Mouse (Mus musculus) lung, adult 2 months (tissue): ENCODE measurements at regions not wholly inside any gene's neighbourhood (a gene's known extent, or its start where the extent isn't known, plus 50 kb on each side); places are given as distances from the start of the nearest gene placed in this dataset.

Experiments
- DNase-seq: peaks from one replicate; pipeline ENCODE4 v3.0.0; 2022
- H3K4me1 ChIP-seq: fragments of 200-500 bp; 2 replicates; pipeline ENCODE4 v1.6.1; 2011; ENCODE audit warnings: low read length; ENCODE audit not compliant: control insufficient read depth, insufficient read depth
- H3K4me3 ChIP-seq: fragments of 200-500 bp; replicated peaks from 2 replicates; pipeline ENCODE3; 2011; ENCODE audit warnings: low read depth, mild to moderate bottlenecking, control low read depth, low read length; ENCODE audit errors: extremely low read depth
- CTCF ChIP-seq: fragments of 200-500 bp; IDR thresholded peaks from 2 replicates; pipeline ENCODE4 v1.5.1; 2011; ENCODE audit warnings: mild to moderate bottlenecking, low read length, control low read depth; ENCODE audit not compliant: insufficient read depth
- POLR2A ChIP-seq: fragments of 200-500 bp; IDR thresholded peaks from 2 replicates; pipeline ENCODE4 v1.6.1; 2011; ENCODE audit warnings: low read depth, mild to moderate bottlenecking, control low read depth, low read length, borderline replicate concordance; ENCODE audit errors: extremely low read depth
- WGBS: fragments of 180-500 bp; shearing (Covaris S2); methylation state at CpG from one replicate; pipeline ENCODE4 v1.1.7; 2018; 5-methylcytosine and 5-hydroxymethylcytosine counted together

DNA sequence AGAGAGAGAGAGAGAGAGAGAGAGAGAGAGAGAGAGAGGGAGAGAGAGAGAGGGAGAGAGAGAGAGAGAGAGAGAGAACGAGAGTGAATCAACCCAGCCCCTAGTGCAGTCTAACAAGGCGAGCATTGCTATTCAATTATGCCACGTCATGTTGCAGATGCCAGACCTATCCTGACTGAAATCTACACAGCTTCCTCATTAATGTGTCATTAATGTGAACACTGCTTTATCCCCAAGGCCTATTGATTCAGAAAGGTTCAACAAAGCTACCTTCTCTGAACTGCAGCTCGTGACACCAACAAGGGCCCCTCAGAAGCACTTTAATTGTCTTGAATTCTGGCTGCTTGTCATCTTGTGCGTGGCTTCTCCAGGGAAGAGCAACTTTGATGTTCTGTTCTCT is 457.4 kb downstream of the Tcerg1l start:
- Histone ChIP-seq H3K4me3 (no peak overlapping the region), H3K4me1 (no peaks in the 10 kb centered on the region)
- 57% methylated on average over 5 of the region's 5 CpGs for whole genome bisulfite sequencing
- no peak for DNase-seq
- TF ChIP-seq CTCF: no peak
- no peak for TF ChIP-seq POLR2A

DNA sequence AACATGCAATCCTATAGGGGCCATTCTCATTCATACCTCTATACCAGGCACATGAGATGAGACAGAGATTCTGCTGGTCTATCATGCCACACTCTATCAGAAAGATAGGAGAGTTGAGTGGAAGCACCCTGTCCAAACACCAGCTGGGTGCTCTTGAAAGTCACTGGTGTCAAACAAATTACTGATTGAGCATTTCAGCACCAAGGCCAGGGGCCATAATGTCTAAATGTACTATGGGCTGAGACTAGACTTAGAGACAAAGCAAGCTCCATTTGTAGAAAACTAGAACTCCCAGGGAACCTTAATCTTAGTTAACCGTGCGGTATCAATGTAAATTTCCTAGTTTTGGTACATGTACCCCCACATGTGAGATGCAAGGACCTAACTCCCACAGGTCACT is 452.5 kb downstream of the Tcerg1l start:
- no peak for TF ChIP-seq CTCF
- no peak for TF ChIP-seq POLR2A
- DNase-seq: no peak
- Histone ChIP-seq H3K4me3 (no peak overlapping the region), H3K4me1 (no peaks in the 10 kb centered on the region)
- 91% methylated on average over 2 of the region's 2 CpGs for WGBS

DNA sequence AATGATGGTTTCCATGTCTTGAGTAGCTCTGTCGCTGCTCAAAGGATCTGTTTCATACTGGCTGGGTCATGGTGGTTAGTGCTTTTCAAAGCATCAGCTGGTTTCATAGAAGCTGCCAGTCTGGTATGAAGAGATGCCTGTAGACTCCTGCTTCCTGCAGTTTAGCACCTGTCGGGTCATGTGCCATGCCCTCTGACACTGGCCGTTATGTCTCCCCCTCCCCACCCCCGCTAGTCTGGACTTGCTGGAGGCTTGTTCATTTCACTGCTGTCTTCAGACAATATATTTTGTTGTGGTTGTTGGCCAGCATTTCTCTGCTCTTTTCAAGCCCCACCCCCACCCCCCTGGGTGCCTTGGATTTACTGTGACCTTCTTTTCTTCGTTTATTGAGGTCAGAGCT is 450.1 kb downstream of the Tcerg1l start:
- WGBS: 42% methylated on average over 5 of the region's 5 CpGs
- H3K4me3 ChIP-seq: no peak overlapping the region
- DNase-seq: no peak
- no peaks in the 10 kb centered on the region for H3K4me1 ChIP-seq
- TF ChIP-seq POLR2A (no peak), CTCF (no peak)

DNA sequence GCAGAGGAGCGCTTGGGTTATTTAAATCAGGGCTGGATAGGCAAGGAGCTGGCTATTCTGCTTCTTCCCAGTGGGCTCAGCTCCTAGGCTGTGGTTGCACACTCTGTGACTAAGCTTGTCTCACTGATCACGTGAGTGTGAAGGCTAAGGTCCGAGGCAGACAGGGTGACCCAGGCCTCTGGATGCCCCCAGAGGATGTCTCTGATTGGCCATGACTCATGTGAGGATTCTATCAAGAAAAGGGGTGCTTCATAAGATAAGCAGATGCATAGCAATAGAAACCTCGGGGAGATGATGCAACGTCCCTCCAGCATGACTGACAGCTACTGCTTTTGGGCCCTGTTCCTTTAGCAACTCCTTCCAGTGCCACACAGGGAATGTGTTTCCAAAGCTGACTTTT is 440.2 kb downstream of the Tcerg1l start:
- DNase-seq: no peak
- WGBS: 52% methylated on average over 5 of the region's 5 CpGs
- Histone ChIP-seq H3K4me3 (no peak overlapping the region), H3K4me1 (no peaks in the 10 kb centered on the region)
- TF ChIP-seq CTCF (no peak), POLR2A (no peak)

DNA sequence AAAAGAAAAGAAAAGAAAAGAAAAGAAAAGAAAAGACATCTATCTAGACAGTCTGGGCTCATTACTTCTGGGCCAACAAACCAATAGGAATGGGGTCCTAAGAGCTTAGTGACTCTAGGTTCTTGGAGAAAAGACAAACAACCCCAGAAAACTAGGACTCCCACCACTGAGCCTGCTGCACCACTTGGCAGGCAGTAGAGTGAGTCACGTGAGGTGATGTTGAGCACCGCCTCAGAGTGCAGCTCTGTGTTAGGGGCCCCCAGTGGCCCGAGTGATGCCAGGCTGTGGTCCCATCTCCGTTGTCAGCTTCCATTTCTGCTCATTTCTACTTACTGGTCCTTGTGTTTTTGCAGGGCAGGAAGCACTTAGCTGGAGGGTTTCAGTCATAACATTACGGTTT is 439.7 kb downstream of the Tcerg1l start:
- Histone ChIP-seq H3K4me1 (no peaks in the 10 kb centered on the region), H3K4me3 (no peak overlapping the region)
- WGBS: 65% methylated on average over 5 of the region's 5 CpGs
- TF ChIP-seq POLR2A (no peak), CTCF (no peak)
- DNase-seq: no peak

DNA sequence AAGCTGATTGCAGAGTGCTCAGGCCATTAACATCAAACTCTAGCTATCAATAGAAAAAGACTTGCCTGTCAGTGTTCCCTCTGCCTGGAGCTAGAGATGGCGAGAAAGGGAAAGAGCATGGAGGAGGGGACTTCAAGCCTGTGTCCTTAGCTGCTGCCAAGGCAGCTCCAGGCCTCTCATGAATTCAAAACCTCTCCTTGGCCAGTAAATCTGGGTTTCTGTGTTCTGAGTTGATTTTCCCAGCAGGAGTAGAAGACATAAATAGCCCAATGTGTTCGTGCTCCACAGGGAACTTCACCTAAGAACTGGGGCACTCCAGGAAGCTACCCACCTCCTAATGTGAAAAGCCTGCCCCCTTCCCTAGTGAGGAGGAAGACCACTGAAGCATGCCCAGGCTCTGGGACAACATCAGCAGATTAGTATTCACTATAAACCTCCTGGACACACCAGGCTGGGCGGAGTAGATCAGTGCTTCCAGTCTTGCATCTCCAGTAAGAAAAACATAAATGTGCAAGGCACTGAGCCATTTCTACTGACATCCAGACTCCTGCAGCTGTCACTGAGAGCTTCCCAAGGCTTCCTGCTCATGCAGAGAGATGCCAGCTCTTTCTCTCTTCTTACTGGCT is 433.9 kb downstream of the Tcerg1l start:
- WGBS: 56% methylated on average over 3 of the region's 3 CpGs
- Histone ChIP-seq H3K4me1 (no peaks in the 10 kb centered on the region), H3K4me3 (no peak overlapping the region)
- TF ChIP-seq CTCF (no peak), POLR2A (no peak)
- no peak for DNase-seq

DNA sequence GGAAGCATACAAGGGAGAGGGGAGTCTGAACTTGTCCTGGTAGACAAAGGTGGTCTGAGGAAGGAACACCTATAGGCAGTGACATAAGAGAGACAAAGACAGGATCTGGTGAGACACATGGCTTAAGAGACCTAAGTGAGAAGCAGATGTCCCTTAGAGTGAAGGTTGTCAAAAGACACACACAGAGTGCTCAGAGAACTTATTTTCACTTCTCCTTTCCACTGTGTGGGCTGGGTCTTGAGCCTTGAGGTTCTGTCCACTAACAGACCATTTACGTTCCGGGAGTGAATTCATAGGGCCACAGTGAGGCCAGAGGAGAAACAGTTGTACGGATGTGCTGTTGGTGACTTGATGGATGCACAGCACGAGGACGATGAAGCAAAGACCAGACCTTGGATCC is 422.8 kb downstream of the Tcerg1l start:
- WGBS: 85% methylated on average over 5 of the region's 5 CpGs
- TF ChIP-seq POLR2A: no peak
- TF ChIP-seq CTCF: no peak
- Histone ChIP-seq H3K4me1 (no peaks in the 10 kb centered on the region), H3K4me3 (no peak overlapping the region)
- no peak for DNase-seq

DNA sequence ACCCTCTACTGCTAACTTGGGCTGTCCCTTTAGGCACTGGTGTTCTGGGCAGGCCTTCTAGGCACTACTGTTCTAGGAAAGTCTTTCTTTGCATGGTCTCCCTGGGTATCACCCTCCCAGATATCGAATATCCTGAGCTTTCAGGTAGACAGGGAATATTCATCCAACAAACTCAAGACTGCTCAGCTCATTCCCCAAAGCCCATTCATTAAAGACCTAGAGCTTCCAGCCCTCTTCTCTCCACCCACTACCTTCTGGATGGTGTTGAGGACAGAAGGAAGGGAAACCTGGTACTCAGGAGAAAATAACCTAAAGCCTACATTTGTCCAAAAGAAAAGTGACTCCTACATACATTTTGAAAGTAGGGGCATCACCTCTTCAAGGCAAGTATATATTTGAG is 420.0 kb downstream of the Tcerg1l start:
- WGBS: 56% methylated on average over 1 of the region's 1 CpGs

DNA sequence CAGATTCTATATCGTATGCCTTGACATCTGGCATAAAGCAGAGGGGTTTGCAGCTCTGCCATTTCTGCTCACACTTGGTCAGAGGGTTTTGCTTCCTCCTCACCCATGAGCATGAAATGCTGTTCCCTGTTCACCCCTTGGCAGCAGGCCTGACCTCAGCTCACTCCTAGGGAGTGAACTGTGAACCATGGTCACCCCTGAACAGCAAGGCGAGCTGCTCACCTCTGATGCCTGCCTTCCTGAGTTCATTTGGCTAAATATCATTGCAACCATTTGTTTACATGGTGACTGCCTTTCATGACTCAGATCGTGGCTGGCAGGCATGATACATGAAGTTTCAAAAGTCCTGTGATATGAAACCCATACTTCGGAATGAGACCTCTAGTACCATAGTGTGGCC is 418.2 kb downstream of the Tcerg1l start:
- 75% methylated on average over 4 of the region's 4 CpGs for WGBS
- H3K4me1 ChIP-seq: no peaks in the 10 kb centered on the region
- no peak overlapping the region for H3K4me3 ChIP-seq
- DNase-seq: no peak
- no peak for TF ChIP-seq CTCF
- no peak for TF ChIP-seq POLR2A

More for the DNA sequence above, 420.0 kb downstream of the Tcerg1l start:
- Histone ChIP-seq H3K4me3 (no peak overlapping the region), H3K4me1 (no peaks in the 10 kb centered on the region)
- DNase-seq: no peak
- TF ChIP-seq POLR2A: no peak
- TF ChIP-seq CTCF: no peak

DNA sequence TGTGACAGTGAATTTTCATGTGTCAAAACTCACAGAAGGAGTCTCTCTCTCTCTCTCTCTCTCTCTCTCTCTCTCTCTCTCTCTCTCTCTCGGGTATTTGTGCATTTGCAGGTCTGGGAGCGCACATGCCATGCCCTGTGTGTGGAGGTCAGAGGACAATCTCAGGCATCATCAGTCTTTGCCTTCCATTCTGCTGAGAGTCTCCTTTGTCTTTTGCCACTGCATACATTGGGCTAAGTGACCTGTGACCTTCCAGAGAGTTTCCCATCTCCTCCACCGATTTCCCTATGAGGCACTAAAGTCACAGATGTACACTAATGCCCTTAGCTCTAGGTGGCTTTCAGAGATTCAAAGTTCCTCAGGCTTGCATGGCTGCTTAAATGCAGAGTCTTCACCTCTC is 391.7 kb downstream of the Tcerg1l start:
- no peak for DNase-seq
- H3K4me3 ChIP-seq: no peak overlapping the region
- no peaks in the 10 kb centered on the region for H3K4me1 ChIP-seq
- TF ChIP-seq CTCF (no peak), POLR2A (no peak)
- WGBS: 27% methylated on average over 3 of the region's 3 CpGs
